Mouse (Mus musculus): ENCODE data around the gene Ankrd55.

Ankrd55 gene

GRCm38 (mm10) chr13:112340205-112340604 lies 52.0 kb downstream of the Ankrd55 start:
- TF ChIP-seq NANOG (IDR thresholded peaks at IDR 0.05; ENCODE audit: borderline replicate concordance, low read length) (no peak), CTCF (conservative IDR thresholded peaks at IDR 0.05; ENCODE audit: low read length) (no peak), POU5F1 (IDR thresholded peaks at IDR 0.05; ENCODE audit: borderline replicate concordance, low read length) (no peak)

GRCm38 (mm10) chr13:112340761-112341160 lies 52.5 kb downstream of the Ankrd55 start:
- no peaks in the 10 kb centered on the region for H3K27me3 ChIP-seq (ENCODE audit: insufficient read depth, low read length)
- no peak for TF ChIP-seq NANOG (IDR thresholded peaks at IDR 0.05; ENCODE audit: borderline replicate concordance, low read length)
- TF ChIP-seq CTCF (conservative IDR thresholded peaks at IDR 0.05; ENCODE audit: low read length) = no peak
- no peak for TF ChIP-seq POU5F1 (IDR thresholded peaks at IDR 0.05; ENCODE audit: borderline replicate concordance, low read length)
- H3K4me1 ChIP-seq (replicated peaks; ENCODE audit: low read depth, low read length) = peaks cover 7% of the 10 kb centered on the region
- H3K4me3 ChIP-seq (replicated peaks; ENCODE audit: low read length) = no peak overlapping the region
- H3K36me3 ChIP-seq (ENCODE audit: insufficient read depth, low read length) = no peaks in the 10 kb centered on the region
- no peaks in the 10 kb centered on the region for H3K9me3 ChIP-seq (ENCODE audit: low read length)

More at GRCm38 (mm10) chr13:112340205-112340604, 52.0 kb downstream of the Ankrd55 start:
- peaks cover 7% of the 10 kb centered on the region for H3K4me1 ChIP-seq (replicated peaks; ENCODE audit: low read depth, low read length)
- no peaks in the 10 kb centered on the region for H3K36me3 ChIP-seq (ENCODE audit: insufficient read depth, low read length)
- no peak overlapping the region for H3K4me3 ChIP-seq (replicated peaks; ENCODE audit: low read length)
- H3K9me3 ChIP-seq (ENCODE audit: low read length) = no peaks in the 10 kb centered on the region
- H3K27me3 ChIP-seq (ENCODE audit: insufficient read depth, low read length) = no peaks in the 10 kb centered on the region

- Histone ChIP-seq H3K36me3 (ENCODE audit: insufficient read depth, low read length) (no peaks in the 10 kb centered on the region), H3K4me1 (replicated peaks; ENCODE audit: low read depth, low read length) (peaks cover 19% of the 10 kb centered on the region), H3K9me3 (ENCODE audit: low read length) (peaks cover 9% of the 10 kb centered on the region), H3K4me3 (replicated peaks; ENCODE audit: low read length) (no peak overlapping the region), H3K27me3 (ENCODE audit: insufficient read depth, low read length) (no peaks in the 10 kb centered on the region)
- no peak for TF ChIP-seq NANOG (IDR thresholded peaks at IDR 0.05; ENCODE audit: borderline replicate concordance, low read length)
- no peak for TF ChIP-seq CTCF (conservative IDR thresholded peaks at IDR 0.05; ENCODE audit: low read length)
- no peak for TF ChIP-seq POU5F1 (IDR thresholded peaks at IDR 0.05; ENCODE audit: borderline replicate concordance, low read length)
Observed at GRCm38 (mm10) chr13:112342971-112343627, 54.8 kb downstream of the Ankrd55 start.

GRCm38 (mm10) chr13:112343628-112344009 lies 55.4 kb downstream of the Ankrd55 start:
- H3K4me3 ChIP-seq (replicated peaks; ENCODE audit: low read length) = no peak overlapping the region
- peaks cover 19% of the 10 kb centered on the region for H3K4me1 ChIP-seq (replicated peaks; ENCODE audit: low read depth, low read length)
- no peaks in the 10 kb centered on the region for H3K27me3 ChIP-seq (ENCODE audit: insufficient read depth, low read length)
- H3K36me3 ChIP-seq (ENCODE audit: insufficient read depth, low read length) = no peaks in the 10 kb centered on the region
- no peak for TF ChIP-seq NANOG (IDR thresholded peaks at IDR 0.05; ENCODE audit: borderline replicate concordance, low read length)
- TF ChIP-seq POU5F1 (IDR thresholded peaks at IDR 0.05; ENCODE audit: borderline replicate concordance, low read length) = no peak
- TF ChIP-seq CTCF (conservative IDR thresholded peaks at IDR 0.05; ENCODE audit: low read length) = no peak
- peaks cover 14% of the 10 kb centered on the region for H3K9me3 ChIP-seq (ENCODE audit: low read length)

GRCm38 (mm10) chr13:112344270-112344864 lies 56.1 kb downstream of the Ankrd55 start:
- Histone ChIP-seq H3K27me3 (ENCODE audit: insufficient read depth, low read length) (no peaks in the 10 kb centered on the region), H3K4me1 (replicated peaks; ENCODE audit: low read depth, low read length) (peaks cover 19% of the 10 kb centered on the region), H3K4me3 (replicated peaks; ENCODE audit: low read length) (no peak overlapping the region), H3K36me3 (ENCODE audit: insufficient read depth, low read length) (no peaks in the 10 kb centered on the region), H3K9me3 (ENCODE audit: low read length) (peaks cover 21% of the 10 kb centered on the region)
- no peak for TF ChIP-seq NANOG (IDR thresholded peaks at IDR 0.05; ENCODE audit: borderline replicate concordance, low read length)
- no peak for TF ChIP-seq POU5F1 (IDR thresholded peaks at IDR 0.05; ENCODE audit: borderline replicate concordance, low read length)
- no peak for TF ChIP-seq CTCF (conservative IDR thresholded peaks at IDR 0.05; ENCODE audit: low read length)

- peaks cover 32% of the 10 kb centered on the region for H3K9me3 ChIP-seq (ENCODE audit: low read length)
- TF ChIP-seq POU5F1 (IDR thresholded peaks at IDR 0.05; ENCODE audit: borderline replicate concordance, low read length) = no peak
- no peak for TF ChIP-seq CTCF (conservative IDR thresholded peaks at IDR 0.05; ENCODE audit: low read length)
- TF ChIP-seq NANOG (IDR thresholded peaks at IDR 0.05; ENCODE audit: borderline replicate concordance, low read length) = no peak
- no peak overlapping the region for H3K4me3 ChIP-seq (replicated peaks; ENCODE audit: low read length)
- peaks cover 19% of the 10 kb centered on the region for H3K4me1 ChIP-seq (replicated peaks; ENCODE audit: low read depth, low read length)
- H3K27me3 ChIP-seq (ENCODE audit: insufficient read depth, low read length) = no peaks in the 10 kb centered on the region
- H3K36me3 ChIP-seq (ENCODE audit: insufficient read depth, low read length) = no peaks in the 10 kb centered on the region
Observed at GRCm38 (mm10) chr13:112345542-112345941, 57.3 kb downstream of the Ankrd55 start.

GRCm38 (mm10) chr13:112346031-112346430 lies 57.8 kb downstream of the Ankrd55 start:
- H3K27me3 ChIP-seq (ENCODE audit: insufficient read depth, low read length) = no peaks in the 10 kb centered on the region
- H3K9me3 ChIP-seq (ENCODE audit: low read length) = peaks cover 32% of the 10 kb centered on the region
- H3K4me1 ChIP-seq (replicated peaks; ENCODE audit: low read depth, low read length) = peaks cover 19% of the 10 kb centered on the region
- H3K4me3 ChIP-seq (replicated peaks; ENCODE audit: low read length) = no peak overlapping the region
- H3K36me3 ChIP-seq (ENCODE audit: insufficient read depth, low read length) = no peaks in the 10 kb centered on the region
- TF ChIP-seq NANOG (IDR thresholded peaks at IDR 0.05; ENCODE audit: borderline replicate concordance, low read length) (no peak), CTCF (conservative IDR thresholded peaks at IDR 0.05; ENCODE audit: low read length) (no peak), POU5F1 (IDR thresholded peaks at IDR 0.05; ENCODE audit: borderline replicate concordance, low read length) (no peak)

GRCm38 (mm10) chr13:112346659-112347142 lies 58.5 kb downstream of the Ankrd55 start:
- TF ChIP-seq POU5F1 (IDR thresholded peaks at IDR 0.05; ENCODE audit: borderline replicate concordance, low read length) (no peak), CTCF (conservative IDR thresholded peaks at IDR 0.05; ENCODE audit: low read length) (no peak), NANOG (IDR thresholded peaks at IDR 0.05; ENCODE audit: borderline replicate concordance, low read length) (no peak)
- Histone ChIP-seq H3K36me3 (ENCODE audit: insufficient read depth, low read length) (no peaks in the 10 kb centered on the region), H3K27me3 (ENCODE audit: insufficient read depth, low read length) (no peaks in the 10 kb centered on the region), H3K4me1 (replicated peaks; ENCODE audit: low read depth, low read length) (peaks cover 21% of the 10 kb centered on the region), H3K4me3 (replicated peaks; ENCODE audit: low read length) (no peak overlapping the region), H3K9me3 (ENCODE audit: low read length) (peaks cover 32% of the 10 kb centered on the region)

All from E14TG2a.4 (cell line).